Mouse (Mus musculus) E14TG2a.4 (cell line): ENCODE results near the gene Zfyve28.

Experiments
- CTCF ChIP-seq: conservative IDR thresholded peaks from 2 replicates; pipeline ENCODE4 v1.5.1; 2014; ENCODE audit warnings: low read length
- NANOG ChIP-seq: IDR thresholded peaks from 2 replicates; pipeline ENCODE4 v1.6.1; 2014; ENCODE audit warnings: borderline replicate concordance, low read length, mixed read lengths
- POU5F1 ChIP-seq: IDR thresholded peaks from 2 replicates; pipeline ENCODE4 v1.6.1; 2014; ENCODE audit warnings: low read length, borderline replicate concordance

- TF ChIP-seq CTCF: no peak
- TF ChIP-seq NANOG: no peak
- no peak for TF ChIP-seq POU5F1
Measured at GRCm38 (mm10) chr5:34201396-34201795, 86.9 kb downstream of the Zfyve28 start.
